Mouse (Mus musculus) CH12.LX (cell line): ENCODE results near the gene Sept9.

ENCODE experiments used
- CTCF ChIP-seq, 2 experiments: IDR thresholded peaks in 1 of 2; conservative IDR thresholded peaks in 1 of 2; 2 replicates each; pipeline ENCODE4 v1.5.1; 2011 to 2012; ENCODE audit warnings: low read depth in 2 of 2, low read length in 2 of 2, improper control_type of control experiment in 1 of 2, inconsistent platforms in 1 of 2, mild to moderate bottlenecking in 1 of 2, moderate library complexity in 1 of 2
- E2F4 ChIP-seq: IDR thresholded peaks from 2 replicates; pipeline ENCODE4 v1.6.1; 2011; ENCODE audit warnings: low read depth, low read length, improper control_type of control experiment; ENCODE audit not compliant: insufficient replicate concordance
- ETS1 ChIP-seq: conservative IDR thresholded peaks from 2 replicates; pipeline ENCODE4 v1.6.1; 2012; ENCODE audit warnings: low read depth, mild to moderate bottlenecking, inconsistent platforms, low read length, improper control_type of control experiment, moderate library complexity
- MAZ ChIP-seq: IDR thresholded peaks from 2 replicates; pipeline ENCODE4 v1.6.1; 2012; ENCODE audit warnings: low read depth, mild to moderate bottlenecking, inconsistent platforms, low read length, improper control_type of control experiment, moderate library complexity
- MEF2A ChIP-seq: IDR thresholded peaks from 2 replicates; pipeline ENCODE4 v1.6.1; 2014; ENCODE audit warnings: low read depth, mild to moderate bottlenecking, inconsistent platforms, low read length, improper control_type of control experiment, borderline replicate concordance
- POLR2A ChIP-seq: IDR thresholded peaks from 2 replicates; pipeline ENCODE4 v1.6.1; 2011; ENCODE audit warnings: low read depth, mild to moderate bottlenecking, improper control_type of control experiment, low read length
- SIN3A ChIP-seq: IDR thresholded peaks from 2 replicates; pipeline ENCODE4 v1.6.1; 2012; ENCODE audit warnings: low read length, improper control_type of control experiment, inconsistent platforms
- USF1 ChIP-seq: IDR thresholded peaks from 2 replicates; pipeline ENCODE4 v1.6.1; 2014; ENCODE audit warnings: low read depth, mild to moderate bottlenecking, inconsistent platforms, low read length, improper control_type of control experiment
- ZKSCAN1 ChIP-seq: IDR thresholded peaks from 2 replicates; pipeline ENCODE4 v1.6.1; 2012; ENCODE audit warnings: low read depth, inconsistent platforms, low read length, improper control_type of control experiment, borderline replicate concordance
- ZNF384 ChIP-seq: IDR thresholded peaks from 2 replicates; pipeline ENCODE4 v1.6.1; 2012; ENCODE audit warnings: low read depth, low read length, improper control_type of control experiment, inconsistent platforms

DNA sequence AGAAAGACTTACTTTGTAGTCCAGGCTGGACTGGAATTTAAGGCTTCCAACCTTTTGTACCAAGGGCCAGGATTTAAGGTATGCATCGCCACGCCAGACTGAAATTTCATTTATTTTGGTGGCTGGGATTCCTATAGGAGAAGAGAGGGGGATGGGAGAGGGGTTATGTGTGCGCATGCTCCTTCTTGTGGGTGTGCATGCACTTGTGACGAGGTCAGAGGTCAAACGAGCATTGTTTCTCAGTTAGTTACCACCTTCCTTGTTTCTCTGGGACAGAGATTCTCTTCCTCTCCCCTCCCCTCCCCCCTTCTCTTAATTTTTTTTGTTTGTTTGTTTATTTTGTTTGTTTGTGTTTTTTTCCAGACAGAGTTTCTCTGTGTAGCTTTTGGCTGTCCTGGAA, 8.0 kb downstream of the Sept9 start:
- TF ChIP-seq ZNF384 = no peak
- no peak for TF ChIP-seq CTCF (conservative IDR thresholded peaks at IDR 0.05 in 1 of 2, IDR thresholded peaks at IDR 0.05 in 1 of 2; ENCODE audit: low read depth in 2 of 2, low read length in 2 of 2)
- TF ChIP-seq POLR2A = no peak
- no peak for TF ChIP-seq ZKSCAN1
- no peak for TF ChIP-seq ETS1
- TF ChIP-seq SIN3A = no peak
- TF ChIP-seq MAZ = no peak
- no peak for TF ChIP-seq E2F4
- no peak for TF ChIP-seq MEF2A
- TF ChIP-seq USF1 = no peak
